ENCODE assay signal across 9 mouse cellular contexts in genomic region chr7:55986526-55987214, GRCm38 (mm10). TPM values are rescaled to one million over a fixed set of nuclear protein-coding genes. Genes with fewer than 3 reads are reported as not detected.
DNase-seq lines count a peak whose midpoint lies in the region; ATAC-seq lines count a peak whose summit lies in the region.
"Had no signal": no experiment of that assay in that cellular context is flagged by ENCODE, and none has a peak within 500 bp of the region (broad histone marks: within the 10 kb centered on the region; RNA-seq: fewer than 3 reads in every experiment).

No protein-coding gene starts in this region.

- H3K9ac ChIP-seq in hindbrain, embryonic 12.5 days, result no peak overlapping the region

- H3K27me3 ChIP-seq in hindbrain, embryonic 12.5 days, result no peaks in the 10 kb centered on the region

- WGBS in hindbrain, embryonic 12.5 days, result 41% methylated on average over 13 of the region's 13 CpGs

- no peak overlapping the region for H3K27ac ChIP-seq in hindbrain, embryonic 12.5 days
- H3K27ac ChIP-seq: macrophage had no signal

- peaks cover 12% of the 10 kb centered on the region; the same call in 1 of the 2 replicates for H3K36me3 ChIP-seq in hindbrain, embryonic 12.5 days

- H3K9me3 ChIP-seq in hindbrain, embryonic 12.5 days (replicated peaks), result no peaks in the 10 kb centered on the region

- no peaks in the 10 kb centered on the region for H3K4me1 ChIP-seq in hindbrain, embryonic 12.5 days

- H3K4me3 ChIP-seq in hindbrain, embryonic 12.5 days, result no peak overlapping the region

- peak overlapping the region; percentile 34 for H3K4me2 ChIP-seq in hindbrain, embryonic 12.5 days (replicated peaks)

- peak; percentile 88 for DNase-seq in NIH3T3 (ENCODE audit: low read depth)
- peak; percentile 66 for DNase-seq in cerebellum, adult 9-11 months
- peak; percentile 40 to 77 for DNase-seq in frontal cortex, postnatal 14 days (ENCODE audit: low spot score in 2 of 2)
- peak; percentile 85 to 89 for DNase-seq in layer of hippocampus, postnatal 14 days (ENCODE audit: low spot score in 2 of 2)
- DNase-seq in lung, postnatal 36 days, result peak; percentile 91
- DNase-seq in retina, postnatal 7 days (ENCODE audit: low read depth, low spot score), result peak; percentile 43
- DNase-seq in urinary bladder, postnatal 10 days (ENCODE audit: low spot score), result peak; percentile 49

- peak; percentile 85 for ATAC-seq in hindbrain, embryonic 12.5 days (ENCODE audit: low FRiP score)

RNA-seq across cellular contexts. Expression of gene Nipa2, which starts 24.4 kb away (rescaled TPM):
- polyA plus RNA-seq in hindbrain, embryonic 12.5 days (2016; fragmentation: Nextera tagmentation; extraction: Ambion mirVana), result 45.5 and 47.0 TPM in 2 replicates
- total RNA-seq in layer of hippocampus, postnatal 14 days (2021), result 10 to 100 TPM; 63.0 to 63.3 TPM

RNA-seq across cellular contexts. Expression of gene Nipa1, which starts 33.1 kb away (rescaled TPM):
- 16.4 and 19.2 TPM in 2 replicates for polyA plus RNA-seq in hindbrain, embryonic 12.5 days (2016; fragmentation: Nextera tagmentation; extraction: Ambion mirVana)
- total RNA-seq in layer of hippocampus, postnatal 14 days (2021), result 10 to 100 TPM; 69.3 to 72.7 TPM
